Mouse (Mus musculus) ZHBTc4 (cell line): Measurements from ENCODE around the gene Limd1.
A peak's percentile ranks its signal among the peaks of the same experiment; 100 is the strongest.

Experiments
- DNase-seq: peaks from one replicate; pipeline ENCODE4 v3.0.0-alpha.2; 2011; ENCODE audit warnings: low read depth, low spot score

The Limd1 gene

GRCm38 (mm10) chr9:123481136-123481535 is 2.6 kb downstream of the Limd1 start:
- DNase-seq = no peak

GRCm38 (mm10) chr9:123483598-123483997 is 5.1 kb downstream of the Limd1 start:
- DNase-seq = no peak

- DNase-seq = no peak
Observed at GRCm38 (mm10) chr9:123484830-123485229, 6.3 kb downstream of the Limd1 start.

- no peak for DNase-seq
Observed at GRCm38 (mm10) chr9:123485561-123485960, 7.1 kb downstream of the Limd1 start.

GRCm38 (mm10) chr9:123486635-123487034 is 8.1 kb downstream of the Limd1 start:
- no peak for DNase-seq

- DNase-seq = no peak
Observed at GRCm38 (mm10) chr9:123489073-123489472, 10.6 kb downstream of the Limd1 start.

- no peak for DNase-seq
Observed at GRCm38 (mm10) chr9:123489727-123490343, 11.3 kb downstream of the Limd1 start.

GRCm38 (mm10) chr9:123490930-123491329 is 12.4 kb downstream of the Limd1 start:
- DNase-seq = no peak

GRCm38 (mm10) chr9:123491917-123492585 is 13.5 kb downstream of the Limd1 start:
- no peak for DNase-seq

GRCm38 (mm10) chr9:123496665-123497064 is 18.2 kb downstream of the Limd1 start:
- peak; percentile 45 for DNase-seq

GRCm38 (mm10) chr9:123497906-123498305 is 19.4 kb downstream of the Limd1 start:
- no peak for DNase-seq

GRCm38 (mm10) chr9:123500480-123500879 is 22.0 kb downstream of the Limd1 start:
- no peak for DNase-seq

- DNase-seq = no peak
Observed at GRCm38 (mm10) chr9:123503171-123503834, 24.8 kb downstream of the Limd1 start.

- DNase-seq = peak; percentile 84
Observed at GRCm38 (mm10) chr9:123504325-123504724, 25.8 kb downstream of the Limd1 start.

GRCm38 (mm10) chr9:123505598-123505997 is 27.1 kb downstream of the Limd1 start:
- no peak for DNase-seq

GRCm38 (mm10) chr9:123506270-123507146 is 28.0 kb downstream of the Limd1 start:
- DNase-seq = no peak

GRCm38 (mm10) chr9:123507380-123507779 is 28.9 kb downstream of the Limd1 start:
- no peak for DNase-seq

GRCm38 (mm10) chr9:123508986-123509385 is 30.5 kb downstream of the Limd1 start:
- no peak for DNase-seq

GRCm38 (mm10) chr9:123509638-123510604 is 31.4 kb downstream of the Limd1 start:
- DNase-seq = no peak

GRCm38 (mm10) chr9:123510926-123511325 is 32.4 kb downstream of the Limd1 start:
- no peak for DNase-seq

GRCm38 (mm10) chr9:123512482-123512881 is 34.0 kb downstream of the Limd1 start:
- DNase-seq = no peak
